Mouse (Mus musculus) cerebellum, adult 18-20 months (tissue): ENCODE data around the gene 1700017B05Rik.
"Not testable (repeated sequence)": the region's sequence is repeated elsewhere in the genome, so short reads cannot be mapped to it uniquely, and the experiment has no call there.

Source experiments
- DNase-seq, 2 experiments: peaks; one replicate each; pipeline ENCODE4 v3.0.0; 2021

1700017B05Rik gene

GRCm38 (mm10) chr9:57261913-57262794 lies at the start of gene 1700017B05Rik:
1700017B05Rik (minus strand) TSS chr9:57262612.
- peak; percentile 62 to 79 for DNase-seq

DNA sequence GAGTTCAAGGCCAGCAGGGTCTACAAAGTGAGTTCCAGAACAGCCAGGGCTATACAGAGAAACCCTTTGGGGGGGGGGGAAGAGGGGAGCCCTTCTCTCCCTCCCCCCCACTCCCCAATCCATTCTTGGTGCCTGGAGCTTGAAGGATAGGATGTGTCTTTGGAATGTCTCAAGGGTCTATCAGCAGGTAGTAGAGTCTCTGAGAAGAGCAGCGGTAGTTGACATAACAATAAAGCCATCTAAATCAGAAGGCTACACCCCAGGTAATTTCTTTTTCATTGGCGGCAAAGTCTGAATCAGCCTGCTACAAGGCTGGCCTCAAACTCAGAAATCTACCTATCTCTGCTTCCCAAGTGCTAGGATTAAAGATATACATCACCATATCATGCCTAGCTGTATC lies 48.5 kb upstream of the 1700017B05Rik start:
- DNase-seq: no peak

GRCm38 (mm10) chr9:57309353-57309752 lies 46.9 kb upstream of the 1700017B05Rik start:
- DNase-seq: peak; percentile 17 to 47

DNA sequence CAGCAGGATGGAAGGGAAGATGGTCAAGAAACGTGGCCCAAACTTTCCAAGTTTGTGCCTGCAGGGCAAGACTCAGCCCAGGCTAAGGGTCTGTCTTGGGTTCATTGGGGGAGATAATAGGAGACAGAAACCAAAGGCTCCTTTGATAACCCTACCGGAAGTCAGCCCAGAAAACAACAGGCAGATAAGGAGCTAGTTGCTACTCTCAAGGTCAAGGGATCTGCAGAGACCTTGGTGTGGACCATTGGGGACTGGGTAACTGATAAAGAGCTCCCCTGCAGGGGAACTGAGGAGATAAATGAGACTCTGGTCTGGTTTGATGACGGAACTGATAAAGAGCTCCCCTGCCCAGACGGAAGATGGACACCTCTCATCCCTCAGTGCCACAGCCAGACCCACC lies 45.0 kb upstream of the 1700017B05Rik start:
- no peak for DNase-seq

- DNase-seq: not testable (repeated sequence)
Measured at GRCm38 (mm10) chr9:57304716-57305115, 42.3 kb upstream of the 1700017B05Rik start.

GRCm38 (mm10) chr9:57304251-57304650 lies 41.8 kb upstream of the 1700017B05Rik start:
- DNase-seq: no peak

DNA sequence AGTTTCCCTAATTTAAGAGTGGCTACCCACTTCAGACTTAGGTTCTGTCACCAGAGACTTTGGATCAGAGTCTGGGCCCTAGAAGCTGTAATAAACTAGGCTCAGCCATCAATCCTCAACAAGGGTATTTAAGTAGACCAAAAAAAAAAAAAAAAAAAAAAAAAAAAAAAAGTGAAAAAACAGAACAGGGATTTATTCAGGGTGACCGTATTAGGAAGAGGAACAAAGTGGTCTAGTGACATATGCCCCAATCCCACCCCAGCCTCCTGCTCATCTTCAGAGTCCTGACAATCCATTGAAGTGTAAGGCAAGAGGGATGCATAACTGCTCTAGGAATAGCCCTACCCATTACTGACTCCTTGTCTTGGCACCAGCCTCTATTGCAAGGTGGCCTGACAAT lies 40.9 kb upstream of the 1700017B05Rik start:
- DNase-seq: no peak

DNA sequence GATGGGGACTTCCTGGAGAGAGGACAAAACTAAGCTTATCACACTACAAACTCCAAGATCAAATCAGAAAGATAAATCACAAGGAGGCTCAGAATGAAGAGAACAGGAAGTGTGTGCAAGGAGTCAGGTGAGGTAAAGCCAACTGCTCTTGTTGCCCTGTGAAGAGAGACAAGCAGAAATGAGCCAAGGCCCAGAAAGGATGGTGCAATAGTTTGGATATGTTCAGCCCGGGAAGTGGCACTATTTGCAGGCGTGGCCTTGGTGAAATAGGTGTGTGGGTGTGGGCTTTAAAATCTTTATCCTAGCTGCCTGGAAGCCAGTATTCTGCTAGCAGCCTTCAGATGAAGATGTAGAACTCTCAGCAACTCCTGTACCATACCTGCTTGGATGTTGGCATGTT lies 38.4 kb upstream of the 1700017B05Rik start:
- no peak for DNase-seq

DNA sequence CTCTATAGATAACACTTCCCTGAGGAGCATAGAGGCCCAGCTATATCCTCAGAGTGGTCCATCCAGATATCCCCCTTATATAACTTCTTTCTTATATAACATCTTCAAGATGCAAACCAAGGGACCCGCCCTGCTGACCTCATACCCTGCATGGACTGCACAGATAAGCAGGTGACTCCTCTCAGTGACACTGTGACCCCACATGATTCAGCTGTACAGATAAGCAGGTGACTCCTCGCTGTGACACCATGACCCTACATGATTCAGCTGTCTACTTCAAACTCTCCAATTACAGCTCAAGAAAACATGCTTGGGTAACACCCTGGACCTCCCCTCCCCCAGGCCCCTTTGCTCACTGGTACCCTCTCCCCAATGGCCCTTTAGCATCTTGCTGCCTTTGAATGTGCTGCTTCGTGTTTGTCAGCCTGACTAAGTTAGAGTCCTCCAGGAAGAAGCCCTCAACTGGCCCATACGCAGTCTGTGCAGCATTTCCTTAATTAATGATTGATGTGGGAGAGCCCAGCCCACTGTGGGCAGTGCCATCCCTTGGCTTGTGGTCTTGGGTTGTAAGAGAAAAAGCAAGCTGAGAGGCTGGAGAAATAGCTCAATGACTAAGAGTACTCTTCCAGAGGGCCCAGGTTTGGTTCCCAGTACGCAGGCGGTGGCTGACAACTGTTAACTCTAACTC lies 37.5 kb upstream of the 1700017B05Rik start:
- no peak for DNase-seq

GRCm38 (mm10) chr9:57297938-57298337 lies 35.5 kb upstream of the 1700017B05Rik start:
- DNase-seq: no peak

DNA sequence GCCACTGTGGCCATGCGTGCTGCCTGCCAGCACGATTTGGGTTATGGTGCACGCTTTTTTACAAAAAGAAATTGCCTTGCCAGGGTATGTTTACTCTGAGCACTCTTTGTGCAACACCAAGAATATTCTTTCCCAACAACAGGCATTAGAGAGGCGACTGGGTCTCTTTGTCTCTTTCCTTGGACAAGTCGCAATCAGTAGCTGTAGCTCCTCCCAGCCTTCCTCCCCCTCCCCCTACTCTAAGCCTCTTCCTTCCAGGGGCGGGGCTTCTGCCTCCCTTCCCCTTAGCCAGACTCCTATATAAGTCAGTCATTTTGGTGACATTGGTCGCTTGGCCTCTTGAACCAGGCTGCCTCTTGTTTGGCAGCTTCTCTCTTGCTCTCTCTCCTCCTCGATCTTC lies 33.9 kb upstream of the 1700017B05Rik start:
- DNase-seq: no peak

- no peak for DNase-seq
Measured at GRCm38 (mm10) chr9:57295666-57296065, 33.3 kb upstream of the 1700017B05Rik start.

DNA sequence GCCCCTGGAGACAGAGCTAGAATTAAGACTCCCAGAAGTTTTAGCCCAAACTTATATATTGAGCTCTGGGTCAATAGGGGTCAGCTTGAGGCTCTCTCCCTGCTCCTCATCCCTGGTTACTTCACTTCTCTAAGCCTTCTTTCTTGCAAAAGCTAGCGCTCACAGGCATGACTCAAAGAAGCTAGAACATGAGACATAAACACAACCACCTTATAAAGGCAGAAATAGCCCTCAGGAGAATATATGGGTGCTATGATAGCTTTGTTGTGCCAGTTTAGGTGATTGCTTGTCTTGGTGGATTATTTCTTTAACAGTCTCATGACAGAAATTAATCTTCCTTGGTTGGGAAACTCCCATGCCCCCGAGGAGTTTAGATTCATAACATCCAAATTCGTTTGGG lies 32.5 kb upstream of the 1700017B05Rik start:
- no peak for DNase-seq

DNA sequence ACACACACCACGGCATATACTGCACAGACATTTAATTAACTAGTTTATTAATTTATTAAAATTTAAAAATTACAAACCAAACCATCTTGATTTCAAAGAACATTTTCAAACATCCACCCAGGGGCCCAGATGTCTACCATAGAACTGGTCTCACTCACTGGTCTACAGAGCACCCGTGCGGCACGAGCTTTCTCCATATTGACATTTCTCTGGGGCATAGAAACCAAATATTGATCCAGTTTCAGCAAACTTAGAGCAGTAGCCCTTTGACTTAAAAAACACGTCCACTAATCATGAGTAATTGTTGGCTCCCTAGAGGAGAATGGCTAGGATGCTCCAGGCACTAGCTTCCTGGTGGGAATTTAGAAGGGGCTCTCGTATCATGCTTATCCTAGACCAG lies 24.8 kb upstream of the 1700017B05Rik start:
- DNase-seq: no peak

DNA sequence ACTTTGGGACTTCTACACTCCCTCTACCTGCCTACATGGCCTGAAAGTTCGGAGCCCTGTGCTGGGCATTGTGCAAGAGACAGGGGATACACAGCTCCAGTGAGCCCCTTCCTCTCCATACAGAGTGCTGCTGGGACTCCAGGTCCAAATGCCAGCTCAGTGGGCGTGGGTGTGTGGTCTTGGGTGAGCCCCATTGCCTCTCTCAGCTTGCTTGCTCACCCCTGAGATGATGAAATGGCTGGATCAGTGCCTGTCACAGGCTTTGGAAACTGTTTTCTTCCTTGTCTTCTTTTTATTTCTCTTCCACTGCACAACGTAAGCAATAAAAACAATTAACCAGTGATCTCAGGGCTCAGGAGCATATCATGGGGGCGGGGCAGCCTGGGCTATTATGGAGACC lies 20.9 kb upstream of the 1700017B05Rik start:
- DNase-seq: no peak

DNA sequence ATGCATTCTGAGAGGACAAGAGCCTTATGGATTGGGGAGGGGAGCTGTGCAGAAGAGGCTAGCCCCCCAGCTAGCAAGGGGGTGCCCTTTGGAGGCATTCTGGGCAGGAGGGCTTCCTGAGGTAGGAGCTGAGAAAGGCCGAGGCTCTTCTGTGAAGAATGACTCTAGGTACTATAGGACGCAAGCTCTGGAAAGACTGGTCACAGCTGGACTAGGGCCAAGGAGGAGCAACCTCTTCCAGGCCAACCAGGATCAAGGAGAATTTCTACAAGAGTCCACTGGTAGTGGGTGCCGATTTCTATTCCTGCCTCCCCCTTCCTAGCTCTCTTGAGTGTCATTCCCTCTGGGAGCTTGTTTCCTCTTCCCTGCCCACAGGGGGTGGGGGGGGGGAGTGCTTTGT lies 20.3 kb upstream of the 1700017B05Rik start:
- DNase-seq: no peak

DNA sequence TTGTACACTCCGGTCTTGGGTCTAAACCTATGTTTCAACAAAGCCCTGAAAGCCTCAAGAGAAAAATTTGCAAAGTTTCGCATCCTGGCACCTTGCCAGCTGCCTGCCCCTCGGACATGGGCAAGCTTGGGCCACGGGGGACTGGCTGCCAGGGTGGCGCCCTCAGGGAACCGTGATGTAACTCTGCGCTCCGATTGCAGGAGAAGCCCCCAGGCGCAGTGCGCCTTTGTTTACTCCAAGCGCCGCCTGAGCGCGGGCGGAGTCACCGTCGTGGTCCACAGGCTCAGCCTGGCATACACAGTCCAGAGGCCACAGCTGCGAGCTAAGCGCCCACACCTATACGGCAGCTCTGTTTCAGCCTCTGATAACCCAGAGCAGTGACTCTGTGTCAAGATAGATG lies 19.1 kb upstream of the 1700017B05Rik start:
- no peak for DNase-seq

DNA sequence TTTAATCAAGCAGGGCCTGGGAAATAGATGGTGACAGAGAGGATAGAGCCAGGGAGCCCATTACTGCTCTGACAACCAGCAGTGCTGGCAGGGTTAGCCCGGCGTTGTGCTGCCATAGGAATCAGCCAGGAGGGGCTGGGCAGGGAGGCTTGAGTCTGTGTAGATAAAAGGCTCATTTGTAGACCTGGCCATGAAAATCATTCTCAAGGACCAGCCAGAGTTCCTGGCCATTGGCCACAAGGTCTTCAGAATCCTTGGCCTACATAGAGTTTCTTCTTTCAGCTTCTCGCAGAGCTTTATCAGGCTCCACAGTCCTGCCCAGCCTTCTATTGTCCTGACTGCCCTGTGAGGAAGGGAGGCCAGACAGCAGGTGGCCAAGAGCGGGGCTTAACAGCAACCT lies 17.0 kb upstream of the 1700017B05Rik start:
- DNase-seq: no peak

DNA sequence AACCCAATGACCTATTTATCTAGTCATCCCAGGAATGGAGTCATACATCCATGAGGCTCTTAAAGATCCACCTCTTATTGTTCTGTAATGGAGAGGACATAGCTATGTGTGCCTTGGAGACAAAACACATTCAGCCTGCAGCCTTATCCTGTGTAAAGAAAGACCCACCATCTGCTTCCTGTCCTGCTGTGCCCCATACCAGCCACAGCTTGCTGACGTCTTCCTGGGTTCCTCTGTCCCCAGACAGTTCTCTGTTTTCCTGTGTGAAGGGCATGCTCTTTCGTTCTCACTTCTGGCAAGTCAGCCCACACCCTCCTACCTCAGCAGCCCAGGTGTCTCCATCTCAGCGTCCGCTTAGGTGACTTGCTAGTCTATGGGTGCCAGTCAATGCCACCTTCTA lies 15.9 kb upstream of the 1700017B05Rik start:
- DNase-seq: no peak

DNA sequence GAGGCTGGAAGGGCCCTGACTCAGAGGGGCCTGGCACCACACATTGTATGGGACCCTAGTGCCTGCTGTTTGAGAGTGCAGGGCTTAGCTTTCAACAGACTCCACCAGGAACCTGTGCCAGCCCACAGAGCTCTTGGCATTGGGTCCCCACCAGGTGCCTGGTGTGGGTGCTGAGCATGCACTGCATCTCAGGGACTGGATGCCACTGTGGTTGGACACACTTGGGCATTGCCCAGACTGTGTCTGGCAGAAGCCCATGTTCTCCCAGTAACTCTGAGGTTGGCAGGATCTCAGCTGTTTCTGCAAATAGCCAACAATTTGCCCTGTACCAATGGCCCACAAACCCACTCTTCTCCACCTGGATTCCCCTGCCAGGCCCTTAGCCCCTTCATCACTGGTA lies 13.9 kb upstream of the 1700017B05Rik start:
- DNase-seq: peak; percentile 21 to 28

DNA sequence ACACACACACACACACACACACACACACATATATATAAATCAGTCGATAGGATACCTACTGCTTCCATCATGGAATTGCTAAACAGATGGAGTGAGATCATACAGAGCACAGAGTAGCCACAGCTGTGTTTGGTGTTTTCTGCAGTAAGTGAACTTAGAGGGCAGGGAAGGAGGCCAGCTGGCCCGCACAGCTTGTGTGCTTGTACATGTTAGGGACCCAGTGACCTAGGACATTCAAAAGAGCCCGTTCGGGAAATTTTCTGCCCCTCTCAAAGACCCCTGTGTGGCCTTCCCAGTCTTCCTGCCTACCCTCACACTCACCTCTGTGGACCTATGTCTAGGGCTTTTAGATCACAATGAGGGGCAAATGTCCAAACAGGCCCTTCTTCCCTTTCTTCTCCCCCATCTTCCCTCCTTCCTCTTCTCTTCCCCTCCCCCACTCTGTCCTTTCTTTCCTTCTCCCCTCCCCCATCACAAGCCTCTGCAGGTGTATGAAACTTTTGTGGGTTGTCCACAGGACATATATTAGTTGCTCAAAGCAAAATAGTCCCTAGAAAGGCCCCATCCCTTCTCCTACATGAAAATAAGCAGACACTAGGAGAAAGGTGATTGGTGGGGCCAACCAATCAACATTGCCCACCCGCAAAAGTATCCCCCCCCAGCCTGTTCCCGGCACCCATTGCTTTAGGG lies 11.5 kb upstream of the 1700017B05Rik start:
- DNase-seq: no peak

GRCm38 (mm10) chr9:57272902-57273804 lies 10.7 kb upstream of the 1700017B05Rik start:
- no peak for DNase-seq
